Mouse (Mus musculus): ENCODE data around the gene Utf1. TPM values are rescaled to one million over a fixed set of nuclear protein-coding genes. Genes with fewer than 3 reads are reported as not detected.

The Utf1 gene
- total RNA-seq, 1 experiment from 2014 or later = not detected

DNA sequence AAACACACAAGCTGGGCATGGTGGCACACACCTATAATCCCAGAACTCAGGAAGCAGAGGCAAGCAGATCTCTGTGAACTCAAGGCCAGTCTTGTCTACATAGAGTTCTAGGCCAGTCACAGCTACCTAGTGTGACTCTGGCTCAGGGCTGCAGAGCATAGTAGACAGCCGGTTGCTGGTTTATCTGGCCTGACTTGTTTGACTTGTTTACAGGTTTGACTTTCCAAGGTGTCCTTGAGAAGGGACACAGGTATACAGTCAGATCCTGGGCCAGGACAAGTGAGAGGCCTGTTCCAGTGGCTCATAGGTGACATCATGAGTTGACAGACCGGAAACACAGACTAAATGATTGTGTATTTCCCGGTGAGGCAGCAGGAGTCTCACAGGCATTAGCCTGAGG, 6.5 kb upstream of the Utf1 start:
- no peak for ATAC-seq (replicated peaks; ENCODE audit: low read depth, poor library complexity, severe bottlenecking)

DNA sequence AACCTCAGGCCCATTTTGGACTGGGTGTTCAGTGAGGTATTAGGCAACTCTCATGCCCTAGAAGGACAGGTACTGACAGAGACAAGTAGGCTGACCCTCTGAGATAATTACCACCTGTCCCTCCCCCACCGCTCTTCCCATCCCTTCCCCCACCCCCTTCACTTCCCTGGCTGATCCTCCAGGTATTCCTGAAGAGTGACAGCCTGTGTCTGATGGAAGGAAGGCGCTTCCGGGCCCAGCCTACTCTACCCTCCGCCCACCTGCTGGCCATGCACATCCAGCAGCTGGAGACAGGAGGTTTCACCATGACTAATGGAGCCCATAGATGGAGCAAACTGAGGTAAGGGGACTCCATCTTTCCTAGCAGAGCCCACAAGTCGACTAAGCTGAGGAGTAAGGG, 5.8 kb upstream of the Utf1 start:
- no peak for ATAC-seq (replicated peaks; ENCODE audit: low read depth, poor library complexity, severe bottlenecking)

DNA sequence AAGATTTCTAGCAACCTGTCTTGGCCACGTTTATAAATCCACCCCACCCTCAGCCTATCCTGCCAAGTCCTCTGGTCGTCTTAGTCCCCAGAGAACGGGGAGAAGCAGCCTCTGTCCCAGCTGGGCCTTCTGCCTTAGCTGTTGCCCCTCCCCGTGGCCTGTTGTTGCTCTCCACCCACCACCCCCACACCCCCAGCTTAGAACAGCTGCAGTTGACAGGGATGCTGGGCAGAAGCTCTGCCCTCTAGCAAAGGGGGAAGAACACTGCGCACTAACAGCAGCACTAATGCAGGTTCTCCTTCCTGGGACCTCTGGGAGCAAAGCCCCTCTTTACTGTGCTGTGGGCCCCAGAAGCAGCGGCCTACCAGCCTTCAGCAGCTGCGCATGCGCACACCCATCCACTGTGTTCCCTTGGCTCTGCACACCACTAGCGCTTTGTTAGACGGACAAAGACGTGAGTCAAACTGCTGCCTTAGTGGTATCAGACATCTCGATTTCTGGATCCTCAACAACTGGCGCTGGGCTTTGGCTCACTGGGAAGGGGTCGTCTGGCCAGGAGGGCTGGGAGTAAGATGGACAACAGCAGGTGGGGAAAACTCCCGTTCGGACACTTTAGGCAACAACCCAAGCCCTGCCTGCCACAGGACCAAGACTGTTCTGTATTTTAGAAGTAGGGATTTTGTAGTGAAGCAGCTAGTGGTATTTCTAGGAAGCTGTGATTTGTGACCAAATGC, 2.9 kb upstream of the Utf1 start:
- ATAC-seq (replicated peaks; ENCODE audit: low read depth, poor library complexity, severe bottlenecking) = no peak

DNA sequence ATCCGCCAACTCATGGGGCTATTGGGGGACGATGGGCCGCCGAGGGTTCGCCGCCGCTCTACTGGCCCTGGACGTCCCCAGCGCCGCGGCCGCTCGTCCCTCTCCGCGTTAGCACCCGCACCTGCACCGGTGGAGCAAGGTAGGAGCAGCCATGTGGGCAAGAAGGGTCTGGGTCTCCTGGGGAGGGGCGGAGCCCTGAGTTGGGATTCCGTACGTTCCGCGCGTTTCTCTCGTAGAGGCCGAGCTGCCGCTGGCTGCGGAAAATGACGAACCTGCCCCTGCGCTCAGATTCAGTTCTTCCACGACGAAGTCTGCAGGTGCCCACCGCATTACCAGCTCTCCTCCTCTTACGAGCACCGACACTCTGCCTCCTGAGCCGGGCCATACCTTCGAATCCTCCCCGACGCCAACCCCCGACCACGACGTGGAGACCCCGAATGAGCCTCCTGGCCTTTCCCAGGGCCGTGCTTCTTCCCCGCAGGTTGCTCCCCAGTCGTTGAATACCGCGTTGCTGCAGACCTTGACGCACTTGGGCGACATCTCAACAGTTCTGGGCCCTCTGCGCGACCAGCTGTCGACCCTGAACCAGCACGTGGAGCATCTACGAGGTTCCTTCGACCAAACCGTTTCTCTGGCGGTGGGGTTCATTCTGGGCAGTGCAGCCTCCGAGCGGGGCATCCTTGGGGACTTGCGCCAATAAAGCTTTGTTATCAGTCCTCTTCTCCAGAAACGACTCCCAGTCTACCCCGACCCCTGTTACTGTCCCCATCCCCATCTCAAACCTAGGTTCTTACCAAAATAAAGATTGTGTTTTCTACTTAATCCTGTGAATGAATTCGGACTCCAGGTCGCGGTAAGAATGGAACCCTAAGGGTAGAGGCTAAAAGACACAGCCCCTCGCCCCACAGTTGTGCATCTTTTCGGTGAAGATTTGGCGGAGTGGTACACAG, 977 bp downstream of the Utf1 start:
- ATAC-seq (replicated peaks; ENCODE audit: low read depth, poor library complexity, severe bottlenecking) = no peak

DNA sequence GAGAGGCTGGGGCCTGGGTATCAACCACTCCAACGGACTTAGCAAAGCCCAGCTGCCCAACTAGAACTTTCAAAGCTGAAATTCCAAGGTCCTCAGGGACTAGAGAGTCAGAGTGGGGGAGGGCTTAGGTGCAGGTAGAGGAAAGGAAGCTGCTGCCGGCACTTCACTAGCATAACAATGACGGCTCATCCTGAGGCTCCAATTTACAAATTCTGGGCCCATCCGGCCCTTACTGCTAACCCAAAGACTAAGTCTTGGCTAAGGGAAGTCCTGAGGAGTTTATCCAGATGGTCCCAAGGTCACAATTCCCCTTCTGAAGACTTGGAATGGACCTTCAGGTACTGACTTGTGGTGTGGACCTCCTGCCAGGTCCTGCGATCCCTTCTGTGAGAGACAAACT, 1.9 kb downstream of the Utf1 start:
- ATAC-seq (replicated peaks; ENCODE audit: low read depth, poor library complexity, severe bottlenecking) = no peak

DNA sequence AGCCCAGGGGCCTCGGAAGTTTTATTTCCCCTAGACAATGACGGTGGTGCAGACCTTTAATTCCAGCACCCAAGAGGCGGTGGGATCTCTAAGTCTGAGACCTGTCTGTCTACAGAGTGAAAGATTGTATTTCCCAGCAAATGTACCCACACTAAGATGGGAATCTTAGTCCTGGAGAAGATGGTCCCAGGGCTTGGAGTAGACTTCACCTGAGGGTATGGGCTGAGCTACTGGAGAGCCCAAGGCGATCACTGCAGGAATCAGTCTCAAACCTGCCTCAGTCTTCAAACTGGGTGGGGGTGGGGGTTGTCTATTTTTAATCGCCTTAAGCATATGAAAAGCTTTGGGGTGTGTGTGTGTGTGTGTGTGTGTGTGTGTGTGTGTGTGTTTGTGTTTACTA, 2.4 kb downstream of the Utf1 start:
- no peak for ATAC-seq (replicated peaks; ENCODE audit: low read depth, poor library complexity, severe bottlenecking)

DNA sequence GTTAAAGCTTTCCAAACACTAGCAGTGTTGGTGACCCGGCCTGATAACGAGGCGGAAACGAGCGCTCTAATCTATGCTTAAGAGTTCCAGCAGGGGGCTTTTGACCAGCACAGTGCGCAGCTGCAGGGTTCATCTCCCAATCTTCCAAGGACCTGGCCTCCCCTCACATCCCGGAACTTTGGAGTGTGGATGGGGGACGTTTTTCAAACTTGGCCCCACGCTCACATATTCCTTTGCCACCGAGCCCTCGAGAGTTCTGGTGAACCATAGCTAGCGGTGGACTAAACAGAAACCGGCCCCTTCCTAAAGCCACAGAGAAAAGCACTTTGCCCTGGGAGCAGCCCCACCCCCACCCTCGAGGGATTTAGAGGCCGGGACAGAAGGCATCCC, 6.3 kb downstream of the Utf1 start:
- peak; percentile 77 for ATAC-seq (replicated peaks; ENCODE audit: low read depth, poor library complexity, severe bottlenecking)

DNA sequence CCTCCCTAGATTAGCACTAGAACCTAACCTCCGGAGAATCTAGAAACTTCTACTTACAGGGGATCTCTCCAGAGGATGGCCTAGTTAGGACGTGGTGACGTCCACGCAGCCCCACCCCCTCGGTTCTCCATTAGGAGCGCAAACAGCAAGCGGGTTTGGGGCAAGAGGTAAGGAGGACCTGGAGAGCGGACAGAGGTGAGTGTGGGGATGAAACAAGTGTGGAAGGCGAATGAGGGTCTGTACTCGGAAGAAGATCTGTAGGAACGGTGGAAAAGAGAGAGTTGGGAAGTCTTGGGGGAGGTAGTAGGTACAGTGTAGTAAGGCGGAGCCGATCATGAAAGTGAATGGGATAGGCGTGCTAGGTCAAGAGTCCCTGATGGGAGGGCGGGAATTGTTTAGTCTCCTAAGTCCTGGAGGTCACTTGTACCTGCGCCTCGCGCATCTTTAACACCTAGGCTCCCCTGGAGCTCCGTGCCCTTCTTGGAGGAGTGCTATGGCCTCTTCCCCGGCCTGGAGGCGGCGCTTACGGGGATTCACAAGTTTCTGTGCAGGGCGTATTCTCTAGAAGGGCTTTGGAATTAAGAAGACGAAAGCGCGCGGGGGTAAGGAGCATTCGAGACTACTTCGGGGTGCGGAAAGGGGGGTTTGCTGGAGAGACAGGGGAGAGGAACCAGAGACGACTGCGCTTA, 6.8 kb downstream of the Utf1 start:
- peak; percentile 63 for ATAC-seq (replicated peaks; ENCODE audit: low read depth, poor library complexity, severe bottlenecking)

DNA sequence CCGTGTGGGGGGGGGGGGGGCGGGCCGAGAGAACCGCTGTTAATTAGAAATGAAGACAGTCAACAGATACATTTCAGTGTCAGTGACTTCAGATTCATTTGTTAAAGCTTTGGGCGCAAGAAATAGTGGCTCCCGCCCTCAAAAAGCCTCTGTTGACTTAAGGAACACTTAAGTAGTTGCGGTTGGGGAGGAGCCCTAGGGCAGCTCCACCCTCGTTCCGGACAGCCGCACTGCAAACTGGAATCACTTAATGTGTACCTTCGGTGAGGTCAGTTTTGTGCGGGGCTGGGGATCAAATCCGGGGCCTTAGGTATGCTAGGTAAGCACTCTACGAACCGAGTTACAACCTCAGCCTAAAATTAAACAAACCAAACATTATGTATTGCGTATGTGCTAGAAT, 7.5 kb downstream of the Utf1 start:
- ATAC-seq (replicated peaks; ENCODE audit: low read depth, poor library complexity, severe bottlenecking) = peak; percentile 58

DNA sequence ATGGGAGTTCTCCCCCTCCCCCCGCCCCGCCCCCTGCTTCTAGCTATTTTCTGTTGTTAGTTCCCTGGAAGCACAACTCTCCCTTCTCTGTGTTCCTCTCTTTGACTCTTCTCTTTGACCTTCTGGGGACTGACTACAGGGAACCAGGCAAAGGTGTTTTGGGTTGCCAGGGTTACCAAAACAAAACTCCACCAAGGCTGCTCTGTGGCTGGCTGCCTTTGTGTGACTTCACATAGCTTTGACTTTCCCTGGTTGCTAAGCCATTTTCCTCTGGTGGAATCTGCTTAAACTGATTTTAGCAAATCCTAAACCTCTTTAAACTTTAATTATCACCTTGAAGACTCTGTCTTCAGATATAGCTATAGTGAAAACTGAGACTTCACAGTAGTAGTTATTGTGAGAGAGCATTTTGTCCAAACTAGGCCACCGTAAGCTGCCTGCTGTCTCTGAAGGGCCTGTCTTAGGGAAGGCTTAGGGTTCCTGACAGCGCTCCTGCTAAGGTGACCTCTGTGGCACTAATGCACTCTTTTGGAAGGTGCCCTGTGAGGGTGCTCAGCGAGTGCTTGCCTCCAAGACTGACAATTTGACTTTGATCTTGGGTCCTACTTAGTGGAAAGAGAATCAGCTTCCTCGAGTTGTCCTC, 8.5 kb downstream of the Utf1 start:
- ATAC-seq (replicated peaks; ENCODE audit: low read depth, poor library complexity, severe bottlenecking) = no peak

DNA sequence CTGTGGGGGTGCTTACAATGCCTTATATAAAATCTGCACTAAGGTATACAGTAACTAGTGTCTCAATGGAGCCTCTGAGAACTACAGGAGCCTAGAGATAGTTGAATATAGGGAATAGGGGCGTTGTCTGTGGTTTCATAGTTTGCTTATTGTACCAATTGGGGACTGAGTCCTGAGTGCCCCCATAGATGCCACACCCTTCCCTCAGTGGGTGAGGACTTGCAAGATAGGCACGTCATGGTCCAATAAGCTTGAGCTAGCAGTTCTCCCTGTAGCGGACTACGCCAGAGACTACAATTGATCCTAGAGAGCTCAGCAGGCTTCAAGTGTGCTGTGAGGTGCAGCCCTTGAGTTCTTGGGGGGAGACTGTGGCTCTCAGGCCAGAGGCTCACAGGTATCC, 11.9 kb downstream of the Utf1 start:
- ATAC-seq (replicated peaks; ENCODE audit: low read depth, poor library complexity, severe bottlenecking) = peak; percentile 28; the same call in 1 of the 2 replicates

DNA sequence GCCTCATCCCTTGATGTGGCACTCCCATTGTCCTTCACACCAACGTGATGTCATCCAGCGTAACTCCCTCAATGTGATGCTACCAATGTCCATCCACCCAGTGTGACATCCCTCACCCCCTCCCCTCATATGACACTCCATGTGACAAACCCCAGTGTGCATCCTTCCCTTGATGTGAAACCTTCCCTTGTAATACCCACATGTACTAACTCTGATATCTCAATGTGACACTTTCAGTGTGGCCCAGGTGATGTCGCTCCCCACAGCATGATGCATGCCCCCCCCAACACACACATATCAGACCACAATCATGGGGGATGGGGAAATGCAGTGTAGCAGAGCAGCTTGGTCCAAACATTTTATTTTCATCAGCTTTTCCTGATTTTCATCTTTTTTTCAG, 13.1 kb downstream of the Utf1 start:
- no peak for ATAC-seq (replicated peaks; ENCODE audit: low read depth, poor library complexity, severe bottlenecking)

DNA sequence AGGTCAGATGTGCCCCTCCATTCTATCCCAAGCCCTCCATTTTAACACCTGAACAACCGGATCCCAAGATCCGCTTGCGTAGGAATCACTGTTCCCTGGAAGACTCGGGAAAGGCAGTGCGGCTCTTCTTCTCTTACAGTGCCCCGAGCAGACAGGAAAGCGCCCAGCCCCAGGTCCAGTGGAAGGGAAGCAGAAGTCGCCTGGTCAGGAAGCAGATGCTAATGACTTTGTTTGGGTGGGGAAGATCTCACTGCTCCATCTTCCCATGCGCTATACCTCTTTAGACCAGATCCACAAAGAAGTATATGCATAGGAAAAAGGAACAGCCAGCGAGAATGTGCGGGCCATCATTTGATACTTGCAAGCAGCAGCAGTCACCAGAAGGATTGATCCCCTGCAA, 13.8 kb downstream of the Utf1 start:
- ATAC-seq (replicated peaks; ENCODE audit: low read depth, poor library complexity, severe bottlenecking) = peak; percentile 50

DNA sequence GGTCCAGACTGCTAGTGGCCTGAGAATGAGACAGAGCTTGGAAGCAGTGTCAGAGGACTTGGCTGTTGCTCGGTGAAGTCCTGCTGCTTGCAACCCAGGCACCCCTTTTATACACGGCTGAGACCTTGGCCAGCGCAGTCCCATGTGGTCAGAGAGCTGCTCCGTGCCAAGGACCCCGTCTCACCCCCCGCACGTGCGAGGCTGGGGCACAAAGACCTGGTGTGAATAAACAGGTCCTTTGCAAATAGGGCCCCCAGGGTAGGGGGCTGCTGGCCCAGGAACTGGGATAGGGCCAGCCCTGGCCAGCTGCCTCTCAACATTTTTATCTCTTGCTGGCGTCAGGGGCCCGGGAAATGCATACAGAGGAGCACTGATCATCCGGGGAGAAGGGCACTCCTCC, 14.4 kb downstream of the Utf1 start:
- ATAC-seq (replicated peaks; ENCODE audit: low read depth, poor library complexity, severe bottlenecking) = 0 out of 2 replicates have a peak, but pooled peaks have one; percentile 15

DNA sequence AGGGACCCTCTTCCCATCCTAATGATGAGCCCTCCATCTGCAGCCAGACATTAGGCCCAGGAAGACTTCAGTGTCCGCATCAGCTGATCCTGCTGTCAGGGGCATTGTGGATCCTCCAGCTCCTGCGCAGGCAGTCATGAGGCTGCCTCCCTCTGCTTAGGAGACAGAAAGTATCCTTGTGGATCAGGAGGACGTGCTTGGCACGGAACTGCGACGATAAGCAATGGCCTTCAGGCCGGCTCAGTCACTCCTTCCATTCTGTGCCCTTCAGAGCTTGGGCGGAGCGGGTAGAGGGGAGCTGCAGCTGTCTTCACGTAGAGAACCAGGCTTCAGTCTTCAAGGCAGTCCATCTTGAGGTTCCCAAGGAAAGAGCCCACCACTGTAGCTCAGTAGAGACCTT, 17.6 kb downstream of the Utf1 start:
- no peak for ATAC-seq (replicated peaks; ENCODE audit: low read depth, poor library complexity, severe bottlenecking)

DNA sequence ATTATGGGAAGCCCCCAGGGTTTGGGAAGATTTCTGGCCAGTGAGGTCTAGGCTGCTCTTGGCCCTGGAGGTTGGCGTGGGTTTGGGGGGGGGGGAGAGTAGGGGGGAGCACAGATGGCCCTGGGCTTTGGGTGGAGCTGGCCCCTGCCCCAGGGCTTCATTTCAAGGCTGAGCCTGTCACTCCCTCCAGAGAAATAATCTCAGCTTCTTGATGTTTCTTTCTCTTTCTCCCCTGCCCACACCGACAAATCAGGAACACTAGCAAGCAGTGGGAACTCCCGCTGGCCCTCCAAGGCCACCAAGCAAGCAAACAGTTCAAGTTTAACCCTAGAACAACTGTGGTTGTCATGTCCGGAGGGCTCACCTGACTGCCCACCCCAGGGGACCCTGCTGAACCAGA, 20.2 kb downstream of the Utf1 start:
- no peak for ATAC-seq (replicated peaks; ENCODE audit: low read depth, poor library complexity, severe bottlenecking)

DNA sequence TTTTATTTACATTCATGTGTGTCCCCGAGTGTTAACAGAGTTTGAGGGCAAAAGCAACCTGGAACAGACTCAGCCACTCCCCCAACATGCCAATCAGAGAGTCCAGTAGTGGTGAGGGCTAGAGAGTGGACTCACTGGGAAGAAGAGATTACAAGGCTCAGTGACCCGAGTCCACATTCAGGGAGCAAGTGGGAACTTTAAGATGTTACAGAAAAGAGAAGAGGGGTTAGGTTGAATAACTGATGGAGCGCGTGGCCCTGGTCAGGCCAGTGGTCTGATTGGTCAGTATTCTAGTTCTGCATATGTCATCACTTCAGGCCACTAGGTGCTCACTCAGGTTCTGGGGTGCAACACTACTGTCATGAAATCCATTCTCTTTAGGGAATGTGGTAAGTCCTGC, 23.6 kb downstream of the Utf1 start:
- no peak for ATAC-seq (replicated peaks; ENCODE audit: low read depth, poor library complexity, severe bottlenecking)

DNA sequence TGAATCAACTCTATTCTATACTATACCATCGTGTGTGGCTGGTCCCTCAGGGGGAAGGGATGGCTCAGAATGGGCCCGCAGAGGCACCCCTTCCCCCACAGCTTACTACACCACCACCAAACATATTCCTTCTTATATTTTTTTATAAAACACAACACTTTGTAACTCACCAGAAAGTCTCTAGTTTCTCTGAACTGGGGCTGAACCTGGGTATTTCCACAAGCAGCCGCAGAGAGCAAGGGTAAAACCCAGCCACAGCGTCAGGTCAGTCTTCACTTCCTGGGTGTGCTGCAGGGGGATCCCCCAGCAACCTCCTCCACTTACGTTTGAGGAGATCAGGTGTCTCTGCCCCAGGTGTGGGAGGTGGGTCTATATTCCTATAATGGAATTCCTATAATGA, 24.8 kb downstream of the Utf1 start:
- no peak for ATAC-seq (replicated peaks; ENCODE audit: low read depth, poor library complexity, severe bottlenecking)

DNA sequence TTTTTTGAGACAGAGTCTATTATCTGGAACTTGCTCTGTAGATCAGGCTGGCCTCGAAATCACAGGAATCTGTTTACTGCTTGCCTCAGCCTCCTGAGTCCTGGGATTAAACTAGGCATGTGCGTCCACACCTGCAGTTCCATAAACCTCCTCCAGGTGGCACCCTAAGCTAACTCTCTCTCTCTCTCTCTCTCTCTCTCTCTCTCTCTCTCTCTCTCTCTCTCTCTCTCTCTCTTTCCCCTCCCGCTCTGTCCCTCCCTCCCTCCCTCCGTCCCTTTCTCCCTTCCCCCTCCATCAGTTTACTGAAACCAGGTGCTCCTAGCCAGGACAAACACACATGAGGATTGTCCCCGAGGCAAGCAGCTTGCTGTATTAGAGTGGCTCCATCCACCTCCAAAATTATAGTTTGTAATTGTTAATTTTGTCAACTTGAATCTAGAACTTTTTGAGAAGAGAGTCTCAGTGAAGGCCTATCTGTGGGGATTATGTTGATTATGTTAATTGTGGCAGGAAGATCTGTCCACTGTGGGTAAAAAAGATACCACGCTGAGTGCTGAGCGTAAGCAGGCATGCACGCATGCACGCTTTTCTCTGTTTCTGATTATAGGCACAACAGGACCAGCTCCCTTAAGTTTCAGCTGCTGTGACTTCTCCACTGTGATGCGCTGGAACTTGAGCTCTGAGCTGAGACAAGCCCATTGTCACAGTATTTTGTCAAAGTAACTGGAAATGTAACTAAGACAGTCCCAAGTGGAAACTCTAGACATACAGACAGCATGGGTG, 25.9 kb downstream of the Utf1 start:
- ATAC-seq (replicated peaks; ENCODE audit: low read depth, poor library complexity, severe bottlenecking) = no peak

Data from common myeloid progenitor, adult 5-6 weeks (primary cell).